Mouse (Mus musculus) stomach, postnatal 0 days (tissue): ENCODE data around the gene Lsp1. TPM values are rescaled to one million over a fixed set of nuclear protein-coding genes. Genes with fewer than 3 reads are reported as not detected.
A peak's percentile ranks its signal among the peaks of the same experiment; 100 is the strongest.

ENCODE experiments used
- ATAC-seq: fragments of 200-750 bp; cut with Nextera tagmentation; 2 replicates; pipeline ENCODE4 v1.8.0; 2017; ENCODE audit not compliant: low FRiP score, low TSS enrichment
- DNase-seq: peaks from one replicate; pipeline ENCODE4 v3.0.0-alpha.2; 2016; ENCODE audit warnings: low spot score
- H3K27ac ChIP-seq: fragments of 300-500 bp; sonication (generic); replicated peaks from 2 replicates; pipeline ENCODE4 v1.5.1; 2014; ENCODE audit warnings: mild to moderate bottlenecking, control low read depth
- H3K27me3 ChIP-seq: fragments of 300-500 bp; sonication (generic); 2 replicates; pipeline ENCODE4 v1.6.1; 2014; ENCODE audit warnings: low read length; ENCODE audit not compliant: control insufficient read depth, insufficient read depth
- H3K36me3 ChIP-seq: fragments of 300-500 bp; sonication (generic); 2 replicates; pipeline ENCODE4 v1.6.1; 2014; ENCODE audit warnings: low read length, mixed read lengths; ENCODE audit not compliant: control insufficient read depth, insufficient read depth
- H3K4me1 ChIP-seq: fragments of 300-500 bp; sonication (generic); replicated peaks from 2 replicates; pipeline ENCODE4 v1.6.1; 2014; ENCODE audit warnings: antibody characterized with exemption; ENCODE audit not compliant: control insufficient read depth, insufficient read depth
- H3K4me2 ChIP-seq: fragments of 300-500 bp; sonication (generic); replicated peaks from 2 replicates; pipeline ENCODE4 v1.6.1; 2014; ENCODE audit warnings: low read depth, mild to moderate bottlenecking, control low read depth, moderate library complexity
- H3K4me3 ChIP-seq: fragments of 300-500 bp; sonication (generic); 2 replicates; pipeline ENCODE4 v1.5.1; 2014; ENCODE audit warnings: low read depth, low read length, control low read depth
- H3K9ac ChIP-seq: fragments of 300-500 bp; sonication (generic); 2 replicates; pipeline ENCODE4 v1.6.1; 2014; ENCODE audit warnings: mild to moderate bottlenecking, low read length, control low read depth, mixed read lengths
- H3K9me3 ChIP-seq: fragments of 300-500 bp; sonication (generic); 2 replicates; pipeline ENCODE4 v1.6.1; 2016; ENCODE audit warnings: low read length; ENCODE audit not compliant: control insufficient read depth
- CTCF ChIP-seq: IDR thresholded peaks from 2 replicates; pipeline ENCODE4 v1.5.1; 2016; ENCODE audit warnings: antibody characterized with exemption, low read depth, mild to moderate bottlenecking, moderate library complexity
- EP300 ChIP-seq: optimal IDR thresholded peaks from 2 replicates; pipeline ENCODE3; 2016; ENCODE audit warnings: antibody characterized with exemption
- WGBS: fragments of 180-500 bp; shearing (Covaris S2); extraction: QIAGEN DNeasy Blood & Tissue Kit; methylation state at CpG from one replicate; pipeline ENCODE4 v1.1.7; 2014; 5-methylcytosine and 5-hydroxymethylcytosine counted together
- polyA plus RNA-seq: library from polyadenylated mRNA; unstranded; fragments of >200 nt; fragmentation: Nextera tagmentation; extraction: Ambion mirVana; gene quantifications from 2 replicates; pipeline ENCODE4 v1.2.1, GENCODE M21; 2015

Gene Lsp1
- polyA plus RNA-seq, 1 experiment from 2014 or later, result 107 TPM

DNA sequence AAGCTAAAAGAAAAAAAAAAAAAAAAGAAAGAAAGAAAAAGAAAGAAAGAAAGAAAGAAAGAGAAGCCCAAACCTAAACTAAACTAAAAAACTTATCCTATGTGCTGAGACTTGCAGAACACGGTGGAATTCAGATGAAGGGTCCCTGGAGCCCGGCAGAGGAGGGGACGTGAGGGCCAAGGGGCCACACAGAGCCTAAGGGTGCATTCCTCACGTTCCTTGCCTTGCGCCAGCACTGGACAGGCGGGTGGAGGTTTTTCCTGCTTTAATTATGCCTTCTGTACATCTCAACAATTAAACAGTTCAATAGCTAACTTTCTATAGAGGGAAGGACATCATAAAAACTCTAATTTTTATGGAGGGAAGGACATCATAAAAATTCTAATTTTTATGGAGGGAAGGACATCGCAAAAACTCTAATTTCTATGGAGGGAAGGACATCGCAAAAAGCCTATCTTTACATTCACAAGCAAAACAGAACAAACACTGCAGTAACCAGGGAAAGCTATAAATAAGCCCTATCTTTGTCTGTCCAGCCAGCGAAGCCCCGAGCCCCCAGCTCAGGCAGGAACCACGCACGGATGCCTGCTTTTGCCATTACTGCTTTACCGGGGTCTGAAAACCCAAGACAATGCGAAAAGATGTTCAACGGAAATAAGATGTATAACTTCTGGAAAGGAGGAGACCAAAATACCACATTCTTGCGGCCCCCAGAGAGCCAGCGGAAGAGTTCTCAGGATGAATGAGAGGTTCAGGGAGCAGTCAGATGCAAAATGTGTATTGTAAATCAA is 62.8 kb downstream of the Lsp1 start:
- Histone ChIP-seq H3K4me3 (no peak overlapping the region), H3K27ac (peak overlapping the region; percentile 25), H3K27me3 (no peaks in the 10 kb centered on the region), H3K9me3 (no peaks in the 10 kb centered on the region), H3K36me3 (no peaks in the 10 kb centered on the region), H3K4me2 (no peak overlapping the region), H3K9ac (peak overlapping the region; percentile 23; the same call in 1 of the 2 replicates), H3K4me1 (peaks cover 4% of the 10 kb centered on the region; the same call in 1 of the 2 replicates)
- WGBS, result 45% methylated on average over 17 of the region's 17 CpGs
- ATAC-seq (no peak), DNase-seq (no peak)
- TF ChIP-seq EP300 (no peak), CTCF (no peak)

DNA sequence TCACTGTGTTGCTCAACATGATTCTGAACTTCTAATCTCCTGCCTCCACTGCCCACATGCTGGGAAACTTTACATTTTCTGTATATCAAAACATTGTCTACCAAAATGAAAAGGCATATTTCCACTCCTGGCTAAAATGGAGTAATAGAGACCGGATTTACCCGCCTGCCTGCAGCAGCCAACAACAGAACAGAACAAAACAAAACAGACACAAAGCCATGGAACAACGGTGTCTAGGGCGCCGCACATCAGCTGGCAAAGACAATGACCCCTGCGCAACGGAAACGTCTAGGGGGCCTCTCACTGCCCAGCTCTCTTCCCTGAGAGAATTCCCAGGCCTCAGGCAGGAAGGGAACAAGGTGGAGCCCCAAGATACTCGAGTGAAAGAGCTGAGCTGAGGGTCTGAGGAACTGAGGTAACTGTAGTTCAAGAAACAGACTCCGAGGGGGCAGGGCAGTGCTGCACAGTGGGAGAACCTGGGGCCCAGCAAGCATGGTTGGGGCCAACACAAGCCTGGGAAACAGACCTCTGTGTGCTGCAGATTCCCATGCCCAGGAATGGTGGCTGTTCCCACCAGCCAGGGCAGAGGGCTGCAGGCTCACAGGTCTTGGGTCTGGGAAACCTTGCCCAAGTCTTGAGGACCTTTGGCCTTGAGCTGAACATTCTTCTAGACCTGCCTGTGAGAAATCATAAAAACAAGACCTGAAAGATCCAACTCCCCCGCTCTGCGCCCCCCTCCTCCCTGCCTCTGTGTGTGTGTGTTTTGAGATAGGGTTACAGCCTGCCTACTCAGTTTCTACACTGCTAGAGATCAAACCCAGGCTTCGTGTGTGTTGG is 65.0 kb downstream of the Lsp1 start:
- no peak overlapping the region for H3K4me3 ChIP-seq
- no peak overlapping the region for H3K4me2 ChIP-seq
- TF ChIP-seq EP300 (no peak), CTCF (no peak)
- ATAC-seq, result peak; percentile 36
- 0 out of 2 replicates have a peak overlapping the region, but pooled peaks have one; percentile 40 for H3K27ac ChIP-seq
- peaks cover 4% of the 10 kb centered on the region; the same call in 1 of the 2 replicates for H3K4me1 ChIP-seq
- DNase-seq, result no peak
- no peaks in the 10 kb centered on the region for H3K27me3 ChIP-seq
- 49% methylated on average over 13 of the region's 13 CpGs for WGBS
- H3K36me3 ChIP-seq, result no peaks in the 10 kb centered on the region
- no peak overlapping the region for H3K9ac ChIP-seq
- no peaks in the 10 kb centered on the region for H3K9me3 ChIP-seq

DNA sequence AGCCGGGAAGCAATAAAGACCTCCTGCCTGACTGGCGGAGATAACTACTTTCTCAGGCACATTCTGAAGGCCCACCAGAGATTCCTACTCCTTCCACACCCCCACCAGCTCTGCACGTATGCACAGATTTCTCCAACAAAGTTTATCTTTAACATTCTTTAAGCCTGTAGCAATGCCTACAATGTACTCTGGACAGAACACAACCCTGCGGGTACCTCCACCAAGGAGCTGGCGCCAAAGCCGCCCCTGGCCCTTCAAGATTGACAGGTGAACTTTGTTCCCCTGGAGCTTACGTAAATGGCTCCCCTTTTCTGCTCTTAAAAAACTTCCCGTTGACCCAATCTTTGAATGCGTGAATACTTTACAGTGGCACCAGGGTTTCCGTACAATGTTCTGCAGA is 68.7 kb downstream of the Lsp1 start:
- no peak overlapping the region for H3K4me3 ChIP-seq
- H3K4me1 ChIP-seq, result peaks cover 15% of the 10 kb centered on the region
- no peaks in the 10 kb centered on the region for H3K27me3 ChIP-seq
- H3K9ac ChIP-seq, result no peak overlapping the region
- no peaks in the 10 kb centered on the region for H3K36me3 ChIP-seq
- WGBS, result 41% methylated on average over 10 of the region's 10 CpGs
- H3K9me3 ChIP-seq, result no peaks in the 10 kb centered on the region
- ATAC-seq (no peak), DNase-seq (no peak)
- no peak for TF ChIP-seq CTCF
- TF ChIP-seq EP300, result no peak
- no peak overlapping the region for H3K4me2 ChIP-seq
- H3K27ac ChIP-seq, result no peak overlapping the region

DNA sequence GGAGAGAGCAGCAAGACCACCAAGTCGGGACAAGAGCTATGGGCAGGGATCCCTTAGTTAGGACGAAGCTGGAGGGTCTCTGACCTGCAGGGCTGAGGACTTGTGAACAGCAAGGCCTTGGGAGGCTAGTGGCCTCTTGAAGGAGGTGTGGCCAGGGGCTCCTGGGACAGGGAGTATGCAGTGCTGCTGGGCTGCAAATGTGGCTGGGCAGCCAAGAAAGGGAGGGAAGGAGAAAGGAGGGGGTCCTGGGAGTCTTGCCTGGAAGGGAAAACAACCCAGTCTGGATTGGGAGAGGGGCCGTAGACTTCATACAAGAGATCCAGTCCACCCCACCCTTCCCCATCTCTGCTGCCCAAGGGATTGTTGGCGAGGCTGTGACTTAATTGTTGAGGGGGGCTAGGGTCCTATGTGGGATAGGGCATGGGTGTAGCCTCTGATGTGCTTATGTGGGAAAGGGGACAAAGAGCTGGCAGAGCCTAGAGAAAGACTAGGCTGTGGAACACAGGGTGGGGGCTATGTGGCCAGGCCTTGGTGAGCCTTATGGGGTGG is 71.4 kb downstream of the Lsp1 start:
- no peak for DNase-seq
- H3K27ac ChIP-seq, result peak overlapping the region; percentile 97; the same call in 1 of the 2 replicates
- no peak overlapping the region; the same call in 1 of the 2 replicates for H3K4me2 ChIP-seq
- no peaks in the 10 kb centered on the region for H3K36me3 ChIP-seq
- H3K27me3 ChIP-seq, result no peaks in the 10 kb centered on the region
- ATAC-seq, result no peak
- TF ChIP-seq CTCF (no peak), EP300 (no peak)
- H3K9me3 ChIP-seq, result no peaks in the 10 kb centered on the region
- WGBS, result 58% methylated on average over 4 of the region's 4 CpGs
- H3K4me1 ChIP-seq, result peaks cover 12% of the 10 kb centered on the region
- H3K9ac ChIP-seq, result no peak overlapping the region
- H3K4me3 ChIP-seq, result no peak overlapping the region

DNA sequence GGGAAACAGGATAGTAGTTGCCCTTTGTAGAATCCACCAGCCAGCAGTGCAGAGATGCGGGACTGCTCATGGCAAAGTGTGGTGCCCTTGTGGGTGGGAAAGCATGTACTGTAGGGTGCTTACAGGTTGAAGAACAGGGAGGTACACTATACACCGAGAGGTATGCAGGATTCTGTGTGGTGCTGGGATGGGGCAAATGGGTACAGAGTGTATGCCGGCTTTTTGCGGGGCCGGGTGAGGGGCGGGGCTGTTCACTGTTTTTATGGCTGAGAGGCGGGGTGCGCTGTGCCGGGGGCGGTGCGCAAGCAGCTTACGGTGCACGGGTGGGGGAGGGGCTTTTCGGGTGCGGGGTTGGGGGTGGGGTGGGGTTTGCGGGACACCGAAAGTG is 72.1 kb downstream of the Lsp1 start, which contains the start of gene Mrpl23:
Gene Mrpl23, plus strand, starts transcription at position 16 of the 388 bp plus-strand sequence.
- 4% methylated on average over 12 of the region's 17 CpGs for WGBS
- ATAC-seq (peak; percentile 36), DNase-seq (no peak)
- Histone ChIP-seq H3K4me1 (peaks cover 12% of the 10 kb centered on the region), H3K9ac (peak within 1 kb of the TSS; percentile 79), H3K4me3 (peak within 1 kb of the TSS; percentile 62), H3K9me3 (no peaks in the 10 kb centered on the region), H3K4me2 (peak within 1 kb of the TSS; percentile 86), H3K27me3 (no peaks in the 10 kb centered on the region), H3K27ac (peak within 1 kb of the TSS; percentile 97), H3K36me3 (no peaks in the 10 kb centered on the region)
- TF ChIP-seq CTCF, result no peak
- no peak for TF ChIP-seq EP300
